Mouse (Mus musculus) testis, adult 2 months (tissue): ENCODE measurements at regions not wholly inside any gene's neighbourhood (a gene's known extent, or its start where the extent isn't known, plus 50 kb on each side); places are given as distances from the start of the nearest gene placed in this dataset.

Experiments
- H3K27ac ChIP-seq: fragments of 200-500 bp; 2 replicates; pipeline ENCODE4 v1.5.1; 2012; ENCODE audit warnings: low read depth, low read length; ENCODE audit not compliant: control insufficient read depth, insufficient read depth
- H3K27me3 ChIP-seq: fragments of 200-500 bp; 2 replicates; pipeline ENCODE4 v1.6.1; 2012; ENCODE audit warnings: mild to moderate bottlenecking, low read length, moderate library complexity; ENCODE audit not compliant: control insufficient read depth, insufficient read depth
- H3K36me3 ChIP-seq: fragments of 200-500 bp; 2 replicates; pipeline ENCODE4 v1.6.1; 2012; ENCODE audit warnings: mild to moderate bottlenecking, low read length; ENCODE audit not compliant: control insufficient read depth, insufficient read depth
- H3K4me1 ChIP-seq: fragments of 200-500 bp; 2 replicates; pipeline ENCODE4 v1.6.1; 2012; ENCODE audit warnings: low read length; ENCODE audit not compliant: control insufficient read depth, insufficient read depth
- H3K4me3 ChIP-seq: fragments of 200-500 bp; 2 replicates; pipeline ENCODE4 v1.5.1; 2012; ENCODE audit warnings: low read depth, mild to moderate bottlenecking, low read length, moderate library complexity, mixed read lengths; ENCODE audit not compliant: control insufficient read depth
- CTCF ChIP-seq: fragments of 200-500 bp; IDR thresholded peaks from 2 replicates; pipeline ENCODE4 v1.5.1; 2012; ENCODE audit warnings: low read depth, mild to moderate bottlenecking, inconsistent platforms, low read length, moderate library complexity; ENCODE audit not compliant: control insufficient read depth, insufficient read depth, insufficient replicate concordance
- POLR2A ChIP-seq: fragments of 200-500 bp; IDR thresholded peaks from 2 replicates; pipeline ENCODE4 v1.6.1; 2012; ENCODE audit warnings: low read depth, mild to moderate bottlenecking, inconsistent platforms, low read length, moderate library complexity; ENCODE audit not compliant: control insufficient read depth

GRCm38 (mm10) chr14:25206855-25207254 lies 252.1 kb upstream of the Zmiz1 start:
- no peak overlapping the region for H3K27ac ChIP-seq
- no peaks in the 10 kb centered on the region for H3K27me3 ChIP-seq
- H3K36me3 ChIP-seq, result no peaks in the 10 kb centered on the region
- H3K4me1 ChIP-seq, result no peaks in the 10 kb centered on the region
- no peak overlapping the region for H3K4me3 ChIP-seq
- TF ChIP-seq CTCF (no peak), POLR2A (no peak)

GRCm38 (mm10) chr14:25207422-25207821 lies 251.6 kb upstream of the Zmiz1 start:
- Histone ChIP-seq H3K27me3 (no peaks in the 10 kb centered on the region), H3K36me3 (no peaks in the 10 kb centered on the region), H3K4me1 (no peaks in the 10 kb centered on the region), H3K27ac (no peak overlapping the region), H3K4me3 (no peak overlapping the region)
- no peak for TF ChIP-seq CTCF
- no peak for TF ChIP-seq POLR2A

GRCm38 (mm10) chr14:25208221-25209056 lies 250.5 kb upstream of the Zmiz1 start:
- Histone ChIP-seq H3K4me3 (no peak overlapping the region), H3K27ac (no peak overlapping the region), H3K4me1 (no peaks in the 10 kb centered on the region), H3K27me3 (no peaks in the 10 kb centered on the region), H3K36me3 (no peaks in the 10 kb centered on the region)
- TF ChIP-seq POLR2A (no peak), CTCF (no peak)

DNA sequence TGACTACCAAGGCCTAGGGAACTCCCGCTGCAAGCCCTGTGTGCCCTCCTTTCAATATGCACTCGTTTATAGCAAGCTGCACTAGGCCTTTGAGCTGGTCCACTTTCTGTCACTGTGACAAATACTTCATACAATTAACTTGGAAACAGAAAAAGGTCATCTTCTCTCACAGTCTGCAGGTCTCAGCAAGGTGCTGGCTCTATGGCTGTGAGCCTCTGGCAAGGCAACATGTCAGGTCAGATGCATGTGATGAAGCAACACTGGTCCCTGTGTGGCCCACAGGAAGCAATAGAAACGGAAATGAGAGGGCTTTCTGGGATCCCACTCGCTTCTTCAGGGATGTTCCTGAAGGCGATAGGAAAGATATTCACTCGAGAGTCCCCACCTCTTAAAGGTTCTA lies 245.9 kb upstream of the Zmiz1 start:
- Histone ChIP-seq H3K4me1 (no peaks in the 10 kb centered on the region), H3K27me3 (no peaks in the 10 kb centered on the region), H3K36me3 (no peaks in the 10 kb centered on the region), H3K4me3 (no peak overlapping the region), H3K27ac (no peak overlapping the region)
- TF ChIP-seq CTCF (no peak), POLR2A (no peak)

- no peak overlapping the region for H3K4me3 ChIP-seq
- no peaks in the 10 kb centered on the region for H3K4me1 ChIP-seq
- no peak overlapping the region for H3K27ac ChIP-seq
- H3K36me3 ChIP-seq, result no peaks in the 10 kb centered on the region
- TF ChIP-seq POLR2A (no peak), CTCF (no peak)
- no peaks in the 10 kb centered on the region for H3K27me3 ChIP-seq
Observed at GRCm38 (mm10) chr14:25223091-25223490, 235.9 kb upstream of the Zmiz1 start.

GRCm38 (mm10) chr14:25225214-25225613 lies 233.8 kb upstream of the Zmiz1 start:
- no peak overlapping the region for H3K4me3 ChIP-seq
- no peaks in the 10 kb centered on the region for H3K36me3 ChIP-seq
- no peaks in the 10 kb centered on the region for H3K27me3 ChIP-seq
- TF ChIP-seq CTCF (no peak), POLR2A (no peak)
- no peaks in the 10 kb centered on the region for H3K4me1 ChIP-seq
- no peak overlapping the region for H3K27ac ChIP-seq

GRCm38 (mm10) chr14:25226155-25226839 lies 232.7 kb upstream of the Zmiz1 start:
- no peak overlapping the region for H3K4me3 ChIP-seq
- no peak for TF ChIP-seq CTCF
- no peak for TF ChIP-seq POLR2A
- no peak overlapping the region for H3K27ac ChIP-seq
- H3K36me3 ChIP-seq, result no peaks in the 10 kb centered on the region
- H3K4me1 ChIP-seq, result no peaks in the 10 kb centered on the region
- H3K27me3 ChIP-seq, result no peaks in the 10 kb centered on the region
